Mouse (Mus musculus) megakaryocyte, embryonic 14.5 days (primary cell): ENCODE measurements around the gene Kiss1r.

Source experiments
- FLI1 ChIP-seq: IDR thresholded peaks from 2 replicates; pipeline ENCODE4 v1.6.1; 2012; ENCODE audit warnings: low read length, inconsistent platforms, mixed read lengths
- GATA1 ChIP-seq: IDR thresholded peaks from 3 replicates; pipeline ENCODE4 v1.6.1; 2012; ENCODE audit warnings: mixed read lengths, low read length, inconsistent platforms, borderline replicate concordance

DNA sequence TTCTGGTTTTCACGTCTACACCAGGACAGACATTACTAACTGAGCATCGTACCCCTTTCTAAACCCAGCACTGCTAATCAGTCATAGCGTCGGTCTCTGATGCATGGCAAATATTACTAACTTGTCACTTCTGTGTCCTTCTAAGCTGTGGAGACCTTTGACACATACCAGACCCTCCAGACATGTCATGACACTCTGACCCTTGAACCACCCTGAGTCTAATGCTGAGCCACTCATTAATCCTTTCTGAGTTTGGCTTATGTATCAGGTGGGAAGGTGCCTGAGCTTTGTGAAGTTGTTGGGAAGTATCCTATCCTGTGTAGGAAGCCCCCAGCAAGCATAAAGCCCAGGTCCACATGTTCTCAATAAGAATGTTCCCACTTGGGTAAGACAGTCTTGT lies 33.1 kb downstream of the Kiss1r start:
- TF ChIP-seq GATA1 (no peak), FLI1 (no peak)
